Mouse (Mus musculus) liver, embryonic 13.5 days (tissue): ENCODE results near the gene Gpr62. TPM values are rescaled to one million over a fixed set of nuclear protein-coding genes. Genes with fewer than 3 reads are reported as not detected.

Experiments
- ATAC-seq: fragments of 200-750 bp; cut with Nextera tagmentation; 2 replicates; pipeline ENCODE4 v1.8.0; 2017; ENCODE audit warnings: low read depth, mild to moderate bottlenecking, moderate number of reproducible peaks, moderate library complexity
- DNase-seq: peaks from one replicate; pipeline ENCODE4 v3.0.0; 2022
- H3K27ac ChIP-seq: fragments of 300-500 bp; sonication (generic); 2 replicates; pipeline ENCODE4 v1.5.1; 2015; ENCODE audit warnings: moderate library complexity, mild to moderate bottlenecking, inconsistent platforms
- H3K27me3 ChIP-seq: fragments of 300-500 bp; sonication (generic); 2 replicates; pipeline ENCODE4 v1.6.1; 2015; ENCODE audit warnings: mild to moderate bottlenecking, inconsistent platforms
- H3K36me3 ChIP-seq: fragments of 300-500 bp; sonication (generic); 2 replicates; pipeline ENCODE4 v1.6.1; 2015; ENCODE audit warnings: mild to moderate bottlenecking, inconsistent platforms
- H3K4me1 ChIP-seq: fragments of 300-500 bp; sonication (generic); replicated peaks from 2 replicates; pipeline ENCODE4 v1.6.1; 2015; ENCODE audit warnings: inconsistent platforms
- H3K4me2 ChIP-seq: fragments of 300-500 bp; sonication (generic); 2 replicates; pipeline ENCODE4 v1.6.1; 2015; ENCODE audit warnings: inconsistent platforms, mild to moderate bottlenecking, moderate library complexity
- H3K4me3 ChIP-seq: fragments of 300-500 bp; sonication (generic); replicated peaks from 2 replicates; pipeline ENCODE4 v1.5.1; 2015; ENCODE audit warnings: mild to moderate bottlenecking, inconsistent platforms
- H3K9ac ChIP-seq: fragments of 300-500 bp; sonication (generic); 2 replicates; pipeline ENCODE4 v1.6.1; 2015; ENCODE audit warnings: mild to moderate bottlenecking, inconsistent platforms
- H3K9me3 ChIP-seq: fragments of 300-500 bp; sonication (generic); replicated peaks from 2 replicates; pipeline ENCODE4 v1.6.1; 2016; ENCODE audit warnings: inconsistent platforms
- WGBS: fragments of 180-500 bp; shearing (Covaris S2); methylation state at CpG from one replicate; pipeline ENCODE4 v1.1.7; 2015; ENCODE audit not compliant: insufficient replicate concordance; 5-methylcytosine and 5-hydroxymethylcytosine counted together
- polyA plus RNA-seq: library from polyadenylated mRNA; unstranded; fragments of >200 nt; fragmentation: Nextera tagmentation; extraction: Ambion mirVana; gene quantifications from 2 replicates; pipeline ENCODE4 v1.2.1, GENCODE M21; 2015

Gpr62 gene
- polyA plus RNA-seq, 1 experiment from 2014 or later = not detected

GRCm38 (mm10) chr9:106454071-106454761 lies 11.5 kb downstream of the Gpr62 start:
- H3K27ac ChIP-seq = peak overlapping the region; percentile 53; the same call in 1 of the 2 replicates
- 10% methylated on average over 13 of the region's 20 CpGs for WGBS
- ATAC-seq (peak; percentile 4; the same call in 1 of the 2 replicates), DNase-seq (no peak)
- H3K9me3 ChIP-seq = no peaks in the 10 kb centered on the region
- H3K27me3 ChIP-seq = peaks cover 48% of the 10 kb centered on the region
- peak overlapping the region; percentile 66 for H3K4me3 ChIP-seq
- peaks cover 70% of the 10 kb centered on the region for H3K4me1 ChIP-seq
- H3K9ac ChIP-seq = peak overlapping the region; percentile 70
- peak overlapping the region; percentile 87 for H3K4me2 ChIP-seq
- no peaks in the 10 kb centered on the region for H3K36me3 ChIP-seq

- Histone ChIP-seq H3K9me3 (no peaks in the 10 kb centered on the region), H3K27me3 (peaks cover 48% of the 10 kb centered on the region), H3K4me2 (peak within 1 kb of the TSS; percentile 87), H3K27ac (peak within 1 kb of the TSS; percentile 80), H3K4me1 (peaks cover 78% of the 10 kb centered on the region), H3K36me3 (no peaks in the 10 kb centered on the region), H3K9ac (peak within 1 kb of the TSS; percentile 70), H3K4me3 (peak within 1 kb of the TSS; percentile 66)
- WGBS = 1% methylated on average over 28 of the region's 74 CpGs
- ATAC-seq (peak; percentile 65), DNase-seq (no peak)
Measured at GRCm38 (mm10) chr9:106453271-106454070, 12.3 kb downstream of the Gpr62 start, which contains the start of gene Pcbp4. Pcbp4 (plus strand) TSS chr9:106453291.

GRCm38 (mm10) chr9:106452821-106453220 lies 12.9 kb downstream of the Gpr62 start:
- Histone ChIP-seq H3K36me3 (no peaks in the 10 kb centered on the region), H3K27ac (peak overlapping the region; percentile 80), H3K4me1 (peaks cover 84% of the 10 kb centered on the region), H3K9me3 (no peaks in the 10 kb centered on the region), H3K27me3 (peaks cover 48% of the 10 kb centered on the region), H3K4me3 (peak overlapping the region; percentile 66), H3K4me2 (peak overlapping the region; percentile 87), H3K9ac (0 out of 2 replicates have a peak overlapping the region, but pooled peaks have one; percentile 70)
- ATAC-seq (peak; percentile 18), DNase-seq (no peak)
- WGBS = 16% methylated on average over 7 of the region's 7 CpGs

- H3K4me1 ChIP-seq = peaks cover 89% of the 10 kb centered on the region
- H3K27ac ChIP-seq = 0 out of 2 replicates have a peak overlapping the region, but pooled peaks have one; percentile 23
Measured at GRCm38 (mm10) chr9:106452351-106452750, 13.4 kb downstream of the Gpr62 start.

GRCm38 (mm10) chr9:106451899-106452298 lies 13.8 kb downstream of the Gpr62 start:
- 72% methylated on average over 2 of the region's 2 CpGs for WGBS
- Histone ChIP-seq H3K27me3 (peaks cover 48% of the 10 kb centered on the region), H3K9me3 (no peaks in the 10 kb centered on the region), H3K4me3 (no peak overlapping the region), H3K4me1 (peaks cover 91% of the 10 kb centered on the region), H3K27ac (no peak overlapping the region), H3K9ac (no peak overlapping the region), H3K36me3 (no peaks in the 10 kb centered on the region), H3K4me2 (peak overlapping the region; percentile 87; the same call in 1 of the 2 replicates)
- DNase-seq (no peak), ATAC-seq (no peak)

More at GRCm38 (mm10) chr9:106452351-106452750, 13.4 kb downstream of the Gpr62 start:
- no peaks in the 10 kb centered on the region for H3K9me3 ChIP-seq
- DNase-seq (no peak), ATAC-seq (no peak)
- peak overlapping the region; percentile 87 for H3K4me2 ChIP-seq
- H3K27me3 ChIP-seq = peaks cover 48% of the 10 kb centered on the region
- H3K36me3 ChIP-seq = no peaks in the 10 kb centered on the region
- 49% methylated on average over 6 of the region's 6 CpGs for WGBS
- no peak overlapping the region for H3K9ac ChIP-seq
- H3K4me3 ChIP-seq = peak overlapping the region; percentile 66

GRCm38 (mm10) chr9:106451298-106451697 lies 14.4 kb downstream of the Gpr62 start:
- WGBS = 69% methylated on average over 11 of the region's 11 CpGs
- H3K4me3 ChIP-seq = no peak overlapping the region
- H3K27ac ChIP-seq = no peak overlapping the region
- no peaks in the 10 kb centered on the region for H3K36me3 ChIP-seq
- peaks cover 91% of the 10 kb centered on the region for H3K4me1 ChIP-seq
- no peak overlapping the region for H3K9ac ChIP-seq
- peak overlapping the region; percentile 20; the same call in 1 of the 2 replicates for H3K4me2 ChIP-seq
- peaks cover 48% of the 10 kb centered on the region for H3K27me3 ChIP-seq
- ATAC-seq = no peak
- DNase-seq = no peak
- H3K9me3 ChIP-seq = no peaks in the 10 kb centered on the region

GRCm38 (mm10) chr9:106450661-106451060 lies 15.1 kb downstream of the Gpr62 start:
- Histone ChIP-seq H3K9ac (no peak overlapping the region), H3K4me2 (peak overlapping the region; percentile 34), H3K9me3 (no peaks in the 10 kb centered on the region), H3K4me1 (peaks cover 93% of the 10 kb centered on the region), H3K27ac (peak overlapping the region; percentile 41; the same call in 1 of the 2 replicates), H3K4me3 (no peak overlapping the region), H3K27me3 (peaks cover 48% of the 10 kb centered on the region), H3K36me3 (no peaks in the 10 kb centered on the region)
- ATAC-seq (no peak), DNase-seq (no peak)
- WGBS = 46% methylated on average over 9 of the region's 9 CpGs

GRCm38 (mm10) chr9:106449947-106450346 lies 15.8 kb downstream of the Gpr62 start:
- ATAC-seq (no peak), DNase-seq (no peak)
- Histone ChIP-seq H3K9ac (no peak overlapping the region), H3K4me2 (peak overlapping the region; percentile 34), H3K4me1 (peaks cover 93% of the 10 kb centered on the region), H3K4me3 (no peak overlapping the region), H3K27me3 (peaks cover 45% of the 10 kb centered on the region), H3K9me3 (no peaks in the 10 kb centered on the region), H3K27ac (no peak overlapping the region), H3K36me3 (no peaks in the 10 kb centered on the region)
- WGBS = 77% methylated on average over 8 of the region's 8 CpGs

GRCm38 (mm10) chr9:106448498-106449031 lies 17.2 kb downstream of the Gpr62 start:
- no peaks in the 10 kb centered on the region for H3K36me3 ChIP-seq
- H3K4me3 ChIP-seq = peak overlapping the region; percentile 59
- 1% methylated on average over 23 of the region's 23 CpGs for WGBS
- H3K4me2 ChIP-seq = peak overlapping the region; percentile 79
- peak overlapping the region; percentile 62 for H3K9ac ChIP-seq
- H3K9me3 ChIP-seq = no peaks in the 10 kb centered on the region
- ATAC-seq = peak; percentile 43
- peaks cover 82% of the 10 kb centered on the region for H3K4me1 ChIP-seq
- H3K27me3 ChIP-seq = peaks cover 32% of the 10 kb centered on the region
- H3K27ac ChIP-seq = peak overlapping the region; percentile 53
- no peak for DNase-seq

- peak overlapping the region; percentile 65; the same call in 1 of the 2 replicates for H3K9ac ChIP-seq
- ATAC-seq (no peak; the same call in 1 of the 2 replicates), DNase-seq (no peak)
- H3K27ac ChIP-seq = peak overlapping the region; percentile 50
- no peaks in the 10 kb centered on the region for H3K9me3 ChIP-seq
- 32% methylated on average over 9 of the region's 9 CpGs for WGBS
- peaks cover 76% of the 10 kb centered on the region for H3K4me1 ChIP-seq
- H3K36me3 ChIP-seq = no peaks in the 10 kb centered on the region
- H3K27me3 ChIP-seq = peaks cover 26% of the 10 kb centered on the region
- H3K4me2 ChIP-seq = peak overlapping the region; percentile 79
- peak overlapping the region; percentile 60 for H3K4me3 ChIP-seq
Measured at GRCm38 (mm10) chr9:106447951-106448350, 17.8 kb downstream of the Gpr62 start.

GRCm38 (mm10) chr9:106447348-106447747 lies 18.4 kb downstream of the Gpr62 start, which contains the start of the genes Abhd14b and Abhd14a:
Abhd14b (plus strand) TSS chr9:106447459.
Abhd14a (minus strand) TSS chr9:106447678.
- DNase-seq (peak; percentile 79), ATAC-seq (peak; percentile 81)
- Histone ChIP-seq H3K4me3 (peak within 1 kb of the TSS; percentile 60), H3K27ac (peak within 1 kb of the TSS; percentile 54), H3K9ac (peak within 1 kb of the TSS; percentile 65), H3K36me3 (no peaks in the 10 kb centered on the region), H3K27me3 (peaks cover 20% of the 10 kb centered on the region), H3K4me1 (peaks cover 70% of the 10 kb centered on the region), H3K9me3 (no peaks in the 10 kb centered on the region), H3K4me2 (peak within 1 kb of the TSS; percentile 79)
- WGBS = under 1% methylated on average over 24 of the region's 24 CpGs
